Mouse (Mus musculus): Measurements from ENCODE around the gene Pdgfb. TPM values are rescaled to one million over a fixed set of nuclear protein-coding genes. Genes with fewer than 3 reads are reported as not detected.

The Pdgfb gene
- polyA plus RNA-seq, 1 experiment from 2014 or later: 1.6 TPM

DNA sequence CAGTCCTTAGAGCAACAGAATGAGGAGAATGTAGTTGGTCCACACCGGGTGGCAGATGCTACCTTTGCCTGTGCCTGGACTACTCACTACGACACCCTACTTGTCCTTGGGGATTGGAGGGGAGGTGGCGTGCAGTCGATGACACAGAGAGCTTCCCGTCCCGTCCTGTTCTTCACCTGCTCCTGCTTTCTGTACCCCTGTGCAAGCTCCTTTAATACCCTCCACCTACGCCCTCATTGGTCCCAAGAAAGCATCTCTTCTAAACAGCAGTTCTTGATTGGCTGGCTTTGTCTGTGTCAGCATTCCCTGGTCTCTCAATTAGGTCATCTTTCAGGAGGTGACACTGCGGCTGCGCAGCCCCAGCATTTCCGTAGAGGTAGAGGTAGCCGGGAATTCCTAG lies 43.8 kb downstream of the Pdgfb start, which contains the start of gene Cbx7:
TSS of gene Cbx7 (minus strand) at position 180 of the 400 bp plus-strand sequence.
- no peak within 1 kb of the TSS for H3K4me3 ChIP-seq (ENCODE audit: low read depth, low read length)
- no peak within 1 kb of the TSS for H3K27ac ChIP-seq (replicated peaks; ENCODE audit: low read depth, low read length)
- no peak for DNase-seq (ENCODE audit: low spot score)
- no peak for ATAC-seq (ENCODE audit: insufficient number of reproducible peaks, low FRiP score, low TSS enrichment, low read depth)
- no peak within 1 kb of the TSS for H3K9ac ChIP-seq (ENCODE audit: low read length)
- 91% methylated on average over 11 of the region's 11 CpGs for WGBS
- no peaks in the 10 kb centered on the region for H3K9me3 ChIP-seq (ENCODE audit: control insufficient read depth, low read length)
- no peaks in the 10 kb centered on the region for H3K4me1 ChIP-seq (ENCODE audit: control insufficient read depth, insufficient read depth, low read length)
- H3K27me3 ChIP-seq (ENCODE audit: control insufficient read depth, insufficient read depth, low read length): no peaks in the 10 kb centered on the region
- no peaks in the 10 kb centered on the region for H3K36me3 ChIP-seq (ENCODE audit: control insufficient read depth, insufficient read depth, low read length)
- no peak within 1 kb of the TSS for H3K4me2 ChIP-seq (ENCODE audit: low read depth, severe bottlenecking)

DNA sequence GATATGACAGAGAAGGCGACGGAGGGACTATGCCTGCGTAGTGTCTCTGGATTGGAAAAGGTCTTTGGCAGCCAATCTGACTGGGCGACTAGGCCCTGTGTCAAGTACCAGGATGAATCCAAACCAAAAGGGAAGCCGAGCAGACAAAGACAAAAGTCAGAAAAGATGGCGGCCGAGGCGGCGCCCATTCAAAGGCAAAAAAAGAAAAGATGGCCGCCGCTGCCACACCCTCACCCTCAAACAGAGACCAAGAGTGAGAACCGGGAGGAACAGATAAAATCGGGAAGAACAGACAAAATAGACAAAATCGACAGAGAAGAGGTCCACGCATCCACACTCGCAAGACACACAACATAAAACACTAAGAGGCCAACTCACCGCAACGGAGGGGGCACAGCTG lies 44.3 kb downstream of the Pdgfb start:
- 93% methylated on average over 18 of the region's 18 CpGs for WGBS
- ATAC-seq (ENCODE audit: insufficient number of reproducible peaks, low FRiP score, low TSS enrichment, low read depth) (no peak), DNase-seq (ENCODE audit: low spot score) (no peak)
- H3K9me3 ChIP-seq (ENCODE audit: control insufficient read depth, low read length): no peaks in the 10 kb centered on the region
- no peaks in the 10 kb centered on the region for H3K36me3 ChIP-seq (ENCODE audit: control insufficient read depth, insufficient read depth, low read length)
- no peaks in the 10 kb centered on the region for H3K4me1 ChIP-seq (ENCODE audit: control insufficient read depth, insufficient read depth, low read length)
- no peak overlapping the region for H3K27ac ChIP-seq (replicated peaks; ENCODE audit: low read depth, low read length)
- no peak overlapping the region for H3K4me2 ChIP-seq (ENCODE audit: low read depth, severe bottlenecking)
- no peak overlapping the region for H3K4me3 ChIP-seq (ENCODE audit: low read depth, low read length)
- H3K27me3 ChIP-seq (ENCODE audit: control insufficient read depth, insufficient read depth, low read length): no peaks in the 10 kb centered on the region
- H3K9ac ChIP-seq (ENCODE audit: low read length): no peak overlapping the region

DNA sequence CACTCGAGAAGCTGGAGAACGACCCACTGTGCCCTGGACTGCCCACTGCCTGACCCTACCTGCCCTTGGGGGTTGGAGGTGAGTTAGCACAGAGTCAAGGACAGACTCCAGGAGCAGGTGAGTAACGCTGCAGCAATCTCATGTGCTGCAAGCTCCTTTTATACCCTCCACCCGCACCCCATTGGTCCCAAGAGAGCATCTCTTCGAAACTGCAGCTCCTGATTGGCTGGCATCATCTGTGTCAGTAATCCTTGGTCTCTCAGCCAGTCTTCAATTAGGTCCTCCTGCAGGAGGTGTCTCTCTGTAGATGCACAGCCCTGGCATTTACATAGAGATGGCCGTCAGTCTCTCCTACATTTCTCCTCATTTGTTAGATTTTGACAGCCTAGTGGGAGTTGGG lies 47.4 kb downstream of the Pdgfb start:
- Histone ChIP-seq H3K4me2 (ENCODE audit: low read depth, severe bottlenecking) (no peak overlapping the region), H3K27ac (replicated peaks; ENCODE audit: low read depth, low read length) (no peak overlapping the region), H3K36me3 (ENCODE audit: control insufficient read depth, insufficient read depth, low read length) (no peaks in the 10 kb centered on the region), H3K9ac (ENCODE audit: low read length) (no peak overlapping the region), H3K9me3 (ENCODE audit: control insufficient read depth, low read length) (no peaks in the 10 kb centered on the region), H3K4me3 (ENCODE audit: low read depth, low read length) (no peak overlapping the region), H3K27me3 (ENCODE audit: control insufficient read depth, insufficient read depth, low read length) (no peaks in the 10 kb centered on the region), H3K4me1 (ENCODE audit: control insufficient read depth, insufficient read depth, low read length) (no peaks in the 10 kb centered on the region)
- ATAC-seq (ENCODE audit: insufficient number of reproducible peaks, low FRiP score, low TSS enrichment, low read depth): no peak
- no peak for DNase-seq (ENCODE audit: low spot score)
- WGBS: 84% methylated on average over 6 of the region's 6 CpGs

DNA sequence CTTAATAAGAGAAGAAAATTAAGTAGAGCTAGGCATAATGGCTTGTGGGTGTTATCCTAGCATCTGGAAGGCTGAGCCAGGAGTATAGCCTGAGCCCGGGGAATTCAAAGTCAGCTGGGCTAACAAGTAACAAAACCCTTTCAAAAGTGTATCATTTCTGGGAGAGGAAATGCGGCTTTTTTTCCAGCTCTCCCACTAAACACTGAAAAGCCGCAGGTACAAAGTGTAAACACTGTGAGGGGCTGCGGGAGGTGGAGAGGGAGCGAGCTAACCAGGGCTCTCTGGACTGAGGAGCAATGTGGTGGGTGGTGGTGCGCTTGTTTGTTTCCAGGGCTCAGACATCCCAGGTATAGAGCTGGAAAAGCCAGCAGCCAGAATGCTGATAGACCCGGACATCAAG lies 50.4 kb downstream of the Pdgfb start:
- Histone ChIP-seq H3K9ac (ENCODE audit: low read length) (no peak overlapping the region), H3K4me3 (ENCODE audit: low read depth, low read length) (no peak overlapping the region), H3K27ac (replicated peaks; ENCODE audit: low read depth, low read length) (no peak overlapping the region), H3K27me3 (ENCODE audit: control insufficient read depth, insufficient read depth, low read length) (no peaks in the 10 kb centered on the region), H3K4me1 (ENCODE audit: control insufficient read depth, insufficient read depth, low read length) (no peaks in the 10 kb centered on the region), H3K9me3 (ENCODE audit: control insufficient read depth, low read length) (no peaks in the 10 kb centered on the region), H3K4me2 (ENCODE audit: low read depth, severe bottlenecking) (no peak overlapping the region), H3K36me3 (ENCODE audit: control insufficient read depth, insufficient read depth, low read length) (no peaks in the 10 kb centered on the region)
- no peak for DNase-seq (ENCODE audit: low spot score)
- WGBS: 90% methylated on average over 7 of the region's 7 CpGs
- ATAC-seq (ENCODE audit: insufficient number of reproducible peaks, low FRiP score, low TSS enrichment, low read depth): no peak

DNA sequence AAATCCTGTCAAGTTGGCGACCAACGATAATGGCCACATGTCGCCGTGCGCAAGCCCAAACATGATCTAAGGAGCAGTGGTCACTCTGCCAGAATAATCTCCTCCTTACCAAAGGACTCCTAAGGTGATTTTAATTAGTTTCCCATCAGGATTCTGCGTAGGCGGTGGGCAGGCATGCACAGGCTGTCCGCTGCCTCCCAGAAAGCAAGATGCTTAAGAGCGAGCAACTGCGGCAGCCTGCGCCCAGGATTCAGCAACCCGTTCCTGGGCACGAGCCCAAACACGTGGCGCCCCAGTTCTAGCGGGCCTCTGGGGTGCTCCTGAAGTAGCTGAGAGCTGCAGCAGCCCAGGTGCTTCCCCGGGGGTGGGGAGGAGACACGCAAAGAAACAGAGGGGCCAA lies 52.1 kb downstream of the Pdgfb start:
- no peak overlapping the region for H3K4me2 ChIP-seq (ENCODE audit: low read depth, severe bottlenecking)
- no peak overlapping the region for H3K9ac ChIP-seq (ENCODE audit: low read length)
- ATAC-seq (ENCODE audit: insufficient number of reproducible peaks, low FRiP score, low TSS enrichment, low read depth): no peak
- H3K36me3 ChIP-seq (ENCODE audit: control insufficient read depth, insufficient read depth, low read length): no peaks in the 10 kb centered on the region
- no peaks in the 10 kb centered on the region for H3K4me1 ChIP-seq (ENCODE audit: control insufficient read depth, insufficient read depth, low read length)
- H3K9me3 ChIP-seq (ENCODE audit: control insufficient read depth, low read length): no peaks in the 10 kb centered on the region
- H3K27me3 ChIP-seq (ENCODE audit: control insufficient read depth, insufficient read depth, low read length): no peaks in the 10 kb centered on the region
- no peak overlapping the region for H3K4me3 ChIP-seq (ENCODE audit: low read depth, low read length)
- no peak overlapping the region for H3K27ac ChIP-seq (replicated peaks; ENCODE audit: low read depth, low read length)
- no peak for DNase-seq (ENCODE audit: low spot score)
- 85% methylated on average over 18 of the region's 18 CpGs for WGBS

DNA sequence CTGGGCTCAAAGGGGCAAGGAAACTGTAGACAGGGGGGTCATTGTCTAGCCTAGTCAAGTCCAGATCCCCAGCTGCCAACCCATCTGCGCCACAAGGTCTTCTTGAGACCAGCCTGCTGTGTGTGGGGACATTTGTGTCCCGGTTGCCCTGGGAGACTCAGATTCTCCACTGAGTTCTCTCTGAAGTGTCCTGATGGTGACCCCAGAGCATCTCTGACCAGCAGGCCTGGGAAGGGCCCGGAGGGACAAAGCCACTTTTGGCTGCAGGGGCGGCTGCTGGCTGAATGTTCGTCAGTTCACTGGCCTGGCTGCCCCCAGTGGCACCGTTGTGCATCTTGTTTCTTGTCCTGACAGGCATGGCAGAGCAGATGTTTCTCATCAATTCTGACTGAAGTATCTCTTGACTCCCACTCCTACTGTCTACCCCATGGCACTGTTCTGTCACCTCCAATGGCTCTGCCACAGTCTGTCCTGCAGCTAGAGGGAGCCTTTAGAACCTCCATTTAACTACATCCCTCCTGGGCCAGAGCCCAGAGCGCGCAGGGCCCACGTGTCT lies 53.3 kb downstream of the Pdgfb start:
- Histone ChIP-seq H3K27me3 (ENCODE audit: control insufficient read depth, insufficient read depth, low read length) (no peaks in the 10 kb centered on the region), H3K4me1 (ENCODE audit: control insufficient read depth, insufficient read depth, low read length) (no peaks in the 10 kb centered on the region), H3K4me2 (ENCODE audit: low read depth, severe bottlenecking) (no peak overlapping the region), H3K36me3 (ENCODE audit: control insufficient read depth, insufficient read depth, low read length) (no peaks in the 10 kb centered on the region), H3K9me3 (ENCODE audit: control insufficient read depth, low read length) (no peaks in the 10 kb centered on the region), H3K27ac (replicated peaks; ENCODE audit: low read depth, low read length) (no peak overlapping the region), H3K4me3 (ENCODE audit: low read depth, low read length) (no peak overlapping the region), H3K9ac (ENCODE audit: low read length) (no peak overlapping the region)
- no peak for DNase-seq (ENCODE audit: low spot score)
- 61% methylated on average over 9 of the region's 9 CpGs for WGBS
- ATAC-seq (ENCODE audit: insufficient number of reproducible peaks, low FRiP score, low TSS enrichment, low read depth): no peak

DNA sequence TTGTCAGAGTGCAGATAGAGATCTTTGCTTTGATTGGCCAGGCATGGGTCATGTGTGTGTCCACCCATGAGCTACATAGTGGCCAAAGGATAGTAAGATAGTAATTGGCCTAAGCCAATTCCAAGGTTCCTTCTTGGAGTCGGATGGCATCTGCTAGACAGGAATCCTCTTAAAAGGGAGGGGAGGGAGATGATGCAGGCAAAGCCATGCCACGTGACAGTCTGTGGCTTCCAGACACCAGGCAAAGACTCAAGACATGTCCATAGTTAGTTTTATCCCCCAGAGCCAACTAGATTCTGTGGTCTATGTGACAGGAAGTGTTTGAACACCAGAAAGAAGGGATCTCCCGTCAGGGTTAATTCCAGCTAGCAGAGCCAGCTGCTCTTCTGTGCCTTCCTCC lies 56.4 kb downstream of the Pdgfb start:
- Histone ChIP-seq H3K4me1 (ENCODE audit: control insufficient read depth, insufficient read depth, low read length) (no peaks in the 10 kb centered on the region), H3K27me3 (ENCODE audit: control insufficient read depth, insufficient read depth, low read length) (no peaks in the 10 kb centered on the region), H3K9me3 (ENCODE audit: control insufficient read depth, low read length) (no peaks in the 10 kb centered on the region), H3K4me3 (ENCODE audit: low read depth, low read length) (no peak overlapping the region), H3K9ac (ENCODE audit: low read length) (no peak overlapping the region), H3K27ac (replicated peaks; ENCODE audit: low read depth, low read length) (no peak overlapping the region), H3K4me2 (ENCODE audit: low read depth, severe bottlenecking) (no peak overlapping the region), H3K36me3 (ENCODE audit: control insufficient read depth, insufficient read depth, low read length) (no peaks in the 10 kb centered on the region)
- no peak for DNase-seq (ENCODE audit: low spot score)
- no peak for ATAC-seq (ENCODE audit: insufficient number of reproducible peaks, low FRiP score, low TSS enrichment, low read depth)
- WGBS: 61% methylated on average over 3 of the region's 3 CpGs

DNA sequence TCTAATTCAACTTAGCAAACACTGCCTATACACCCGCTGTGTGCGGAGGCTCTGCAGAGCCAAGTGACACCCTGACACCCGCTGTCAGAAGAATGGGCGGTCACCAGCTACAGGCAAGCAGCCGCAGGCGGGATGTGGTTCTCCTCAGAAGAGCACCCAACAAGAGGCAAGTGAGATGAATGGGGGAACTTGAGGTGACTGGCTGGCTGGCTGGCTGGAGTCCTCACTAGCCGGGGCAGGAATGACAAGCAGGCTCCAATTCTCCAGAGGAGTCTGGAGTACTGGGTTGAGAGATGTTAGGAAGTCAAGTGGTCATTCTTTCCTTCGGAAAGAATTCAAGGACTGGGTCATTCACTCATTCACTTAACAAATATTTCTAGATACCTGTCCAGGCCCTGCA lies 58.2 kb downstream of the Pdgfb start:
- Histone ChIP-seq H3K36me3 (ENCODE audit: control insufficient read depth, insufficient read depth, low read length) (no peaks in the 10 kb centered on the region), H3K27ac (replicated peaks; ENCODE audit: low read depth, low read length) (no peak overlapping the region), H3K27me3 (ENCODE audit: control insufficient read depth, insufficient read depth, low read length) (no peaks in the 10 kb centered on the region), H3K4me3 (ENCODE audit: low read depth, low read length) (no peak overlapping the region), H3K4me2 (ENCODE audit: low read depth, severe bottlenecking) (no peak overlapping the region), H3K4me1 (ENCODE audit: control insufficient read depth, insufficient read depth, low read length) (peaks cover 12% of the 10 kb centered on the region), H3K9ac (ENCODE audit: low read length) (no peak overlapping the region), H3K9me3 (ENCODE audit: control insufficient read depth, low read length) (no peaks in the 10 kb centered on the region)
- ATAC-seq (ENCODE audit: insufficient number of reproducible peaks, low FRiP score, low TSS enrichment, low read depth): no peak
- DNase-seq (ENCODE audit: low spot score): no peak
- 83% methylated on average over 8 of the region's 8 CpGs for WGBS

DNA sequence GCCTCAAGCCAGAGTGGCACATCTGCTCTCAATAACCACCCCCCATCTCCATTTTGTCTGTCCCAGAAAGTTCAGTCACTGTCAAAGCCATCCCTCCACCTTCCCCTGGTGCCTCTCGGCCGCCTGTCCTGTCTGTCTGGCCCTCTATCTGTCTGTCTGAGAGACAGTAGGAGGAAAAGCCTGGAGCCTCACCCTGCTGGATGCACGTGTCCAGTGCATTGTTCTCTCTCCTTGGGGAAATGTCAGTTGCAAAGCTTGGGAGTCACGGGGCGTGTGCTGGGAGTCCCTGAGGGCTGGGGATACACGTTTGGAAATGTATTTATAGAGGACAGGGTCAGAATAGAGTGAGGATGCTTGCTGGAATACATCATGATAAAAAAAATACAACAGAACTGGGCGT lies 61.3 kb downstream of the Pdgfb start:
- WGBS: 71% methylated on average over 7 of the region's 7 CpGs
- Histone ChIP-seq H3K4me2 (ENCODE audit: low read depth, severe bottlenecking) (no peak overlapping the region), H3K9ac (ENCODE audit: low read length) (no peak overlapping the region), H3K27me3 (ENCODE audit: control insufficient read depth, insufficient read depth, low read length) (no peaks in the 10 kb centered on the region), H3K9me3 (ENCODE audit: control insufficient read depth, low read length) (no peaks in the 10 kb centered on the region), H3K27ac (replicated peaks; ENCODE audit: low read depth, low read length) (no peak overlapping the region), H3K4me3 (ENCODE audit: low read depth, low read length) (no peak overlapping the region), H3K4me1 (ENCODE audit: control insufficient read depth, insufficient read depth, low read length) (peaks cover 31% of the 10 kb centered on the region), H3K36me3 (ENCODE audit: control insufficient read depth, insufficient read depth, low read length) (no peaks in the 10 kb centered on the region)
- no peak for DNase-seq (ENCODE audit: low spot score)
- no peak for ATAC-seq (ENCODE audit: insufficient number of reproducible peaks, low FRiP score, low TSS enrichment, low read depth)
